Mouse (Mus musculus) hindbrain, embryonic 13.5 days (tissue): Measurements from ENCODE around the gene Zfp607b. TPM values are rescaled to one million over a fixed set of nuclear protein-coding genes. Genes with fewer than 3 reads are reported as not detected.

Source experiments
- ATAC-seq: fragments of 200-750 bp; cut with Nextera tagmentation; 2 replicates; pipeline ENCODE4 v1.8.0; 2017; ENCODE audit warnings: moderate TSS enrichment; ENCODE audit not compliant: low FRiP score
- H3K27ac ChIP-seq: fragments of 300-500 bp; sonication (generic); 2 replicates; pipeline ENCODE4 v1.5.1; 2015; ENCODE audit warnings: inconsistent platforms, mild to moderate bottlenecking, moderate library complexity
- H3K27me3 ChIP-seq: fragments of 300-500 bp; sonication (generic); 2 replicates; pipeline ENCODE4 v1.6.1; 2015; ENCODE audit warnings: mild to moderate bottlenecking, inconsistent platforms
- H3K36me3 ChIP-seq: fragments of 300-500 bp; sonication (generic); 2 replicates; pipeline ENCODE4 v1.6.1; 2015; ENCODE audit warnings: mild to moderate bottlenecking, inconsistent platforms
- H3K4me1 ChIP-seq: fragments of 300-500 bp; sonication (generic); replicated peaks from 2 replicates; pipeline ENCODE4 v1.6.1; 2015; ENCODE audit warnings: inconsistent platforms
- H3K4me2 ChIP-seq: fragments of 300-500 bp; sonication (generic); 2 replicates; pipeline ENCODE4 v1.6.1; 2015; ENCODE audit warnings: inconsistent platforms, mild to moderate bottlenecking, moderate library complexity
- H3K4me3 ChIP-seq: fragments of 300-500 bp; sonication (generic); 2 replicates; pipeline ENCODE4 v1.5.1; 2015; ENCODE audit warnings: mild to moderate bottlenecking, inconsistent platforms
- H3K9ac ChIP-seq: fragments of 300-500 bp; sonication (generic); 2 replicates; pipeline ENCODE4 v1.6.1; 2015; ENCODE audit warnings: mild to moderate bottlenecking, inconsistent platforms
- H3K9me3 ChIP-seq: fragments of 300-500 bp; sonication (generic); 2 replicates; pipeline ENCODE4 v1.6.1; 2016; ENCODE audit warnings: inconsistent platforms
- WGBS: fragments of 180-500 bp; shearing (Covaris S2); methylation state at CpG from one replicate; pipeline ENCODE4 v1.1.7; 2015; 5-methylcytosine and 5-hydroxymethylcytosine counted together
- polyA plus RNA-seq: library from polyadenylated mRNA; unstranded; fragments of >200 nt; fragmentation: Nextera tagmentation; extraction: Ambion mirVana; gene quantifications from 2 replicates; pipeline ENCODE4 v1.2.1, GENCODE M21; 2015

The Zfp607b gene
- 10.8 and 12.1 TPM in 2 replicates for polyA plus RNA-seq

GRCm38 (mm10) chr7:27688815-27689612 is at the start of gene Zfp607b:
Gene Zfp607b (plus strand): TSS chr7:27689340.
- H3K27ac ChIP-seq, result peak within 1 kb of the TSS; percentile 88
- peak within 1 kb of the TSS; percentile 50 for H3K4me3 ChIP-seq
- H3K36me3 ChIP-seq, result 0 out of 2 replicates have a peak, but pooled peaks cover 2% of the 10 kb centered on the region
- H3K9ac ChIP-seq, result peak within 1 kb of the TSS; percentile 79
- under 1% methylated on average over 19 of the region's 19 CpGs for WGBS
- peak within 1 kb of the TSS; percentile 76 for H3K4me2 ChIP-seq
- no peaks in the 10 kb centered on the region for H3K9me3 ChIP-seq
- peaks cover 2% of the 10 kb centered on the region; the same call in 1 of the 2 replicates for H3K27me3 ChIP-seq
- peak; percentile 98 for ATAC-seq
- H3K4me1 ChIP-seq, result peaks cover 18% of the 10 kb centered on the region

GRCm38 (mm10) chr7:27644471-27644870 is 44.7 kb upstream of the Zfp607b start:
- peaks cover 5% of the 10 kb centered on the region for H3K36me3 ChIP-seq
- H3K4me1 ChIP-seq, result 0 out of 2 replicates have a peak, but pooled peaks cover 2% of the 10 kb centered on the region
- WGBS, result 64% methylated on average over 1 of the region's 1 CpGs
- H3K9ac ChIP-seq, result no peak overlapping the region
- no peak overlapping the region for H3K27ac ChIP-seq
- H3K4me2 ChIP-seq, result no peak overlapping the region
- ATAC-seq, result no peak
- no peaks in the 10 kb centered on the region for H3K27me3 ChIP-seq
- no peaks in the 10 kb centered on the region for H3K9me3 ChIP-seq
- H3K4me3 ChIP-seq, result no peak overlapping the region

GRCm38 (mm10) chr7:27646516-27646915 is 42.6 kb upstream of the Zfp607b start:
- H3K36me3 ChIP-seq, result no peaks in the 10 kb centered on the region
- 83% methylated on average over 7 of the region's 7 CpGs for WGBS
- ATAC-seq, result no peak

GRCm38 (mm10) chr7:27647281-27648002 is 41.7 kb upstream of the Zfp607b start:
- Histone ChIP-seq H3K4me3 (no peak overlapping the region), H3K27me3 (0 out of 2 replicates have a peak, but pooled peaks cover 5% of the 10 kb centered on the region), H3K9ac (no peak overlapping the region), H3K36me3 (no peaks in the 10 kb centered on the region), H3K4me1 (peaks cover 2% of the 10 kb centered on the region; the same call in 1 of the 2 replicates), H3K27ac (no peak overlapping the region), H3K4me2 (no peak overlapping the region), H3K9me3 (no peaks in the 10 kb centered on the region)
- 82% methylated on average over 6 of the region's 6 CpGs for WGBS
- no peak for ATAC-seq

More at GRCm38 (mm10) chr7:27646516-27646915, 42.6 kb upstream of the Zfp607b start:
- H3K27me3 ChIP-seq, result 0 out of 2 replicates have a peak, but pooled peaks cover 1% of the 10 kb centered on the region
- H3K4me1 ChIP-seq, result 0 out of 2 replicates have a peak, but pooled peaks cover 2% of the 10 kb centered on the region
- H3K9me3 ChIP-seq, result no peaks in the 10 kb centered on the region
- H3K9ac ChIP-seq, result no peak overlapping the region
- H3K4me2 ChIP-seq, result no peak overlapping the region
- no peak overlapping the region for H3K27ac ChIP-seq
- H3K4me3 ChIP-seq, result no peak overlapping the region

- WGBS, result 90% methylated on average over 11 of the region's 11 CpGs
- no peak overlapping the region for H3K4me2 ChIP-seq
- no peak for ATAC-seq
- H3K36me3 ChIP-seq, result no peaks in the 10 kb centered on the region
- peaks cover 14% of the 10 kb centered on the region for H3K27me3 ChIP-seq
- H3K4me1 ChIP-seq, result peaks cover 17% of the 10 kb centered on the region
- H3K4me3 ChIP-seq, result no peak overlapping the region
- H3K27ac ChIP-seq, result no peak overlapping the region
- H3K9ac ChIP-seq, result no peak overlapping the region
- no peaks in the 10 kb centered on the region for H3K9me3 ChIP-seq
Observed at GRCm38 (mm10) chr7:27649723-27650122, 39.4 kb upstream of the Zfp607b start.

- no peak overlapping the region for H3K4me2 ChIP-seq
- peaks cover 26% of the 10 kb centered on the region for H3K27me3 ChIP-seq
- 7% methylated on average over 10 of the region's 10 CpGs for WGBS
- H3K36me3 ChIP-seq, result peaks cover 5% of the 10 kb centered on the region
- H3K9me3 ChIP-seq, result no peaks in the 10 kb centered on the region
- H3K4me1 ChIP-seq, result peaks cover 29% of the 10 kb centered on the region
- no peak overlapping the region for H3K27ac ChIP-seq
- no peak for ATAC-seq
- no peak overlapping the region for H3K9ac ChIP-seq
- H3K4me3 ChIP-seq, result no peak overlapping the region
Observed at GRCm38 (mm10) chr7:27650949-27651348, 38.2 kb upstream of the Zfp607b start.

- peaks cover 47% of the 10 kb centered on the region for H3K27me3 ChIP-seq
- peaks cover 31% of the 10 kb centered on the region for H3K4me1 ChIP-seq
- peaks cover 34% of the 10 kb centered on the region for H3K36me3 ChIP-seq
- H3K9ac ChIP-seq, result peak within 1 kb of the TSS; percentile 89
- peak; percentile 76 for ATAC-seq
- no peaks in the 10 kb centered on the region for H3K9me3 ChIP-seq
- H3K27ac ChIP-seq, result peak within 1 kb of the TSS; percentile 96
- WGBS, result 1% methylated on average over 61 of the region's 62 CpGs
- H3K4me3 ChIP-seq, result peak within 1 kb of the TSS; percentile 67
- H3K4me2 ChIP-seq, result peak within 1 kb of the TSS; percentile 76
Observed at GRCm38 (mm10) chr7:27653681-27654437, 35.3 kb upstream of the Zfp607b start, which contains the start of gene Ttc9b. Gene Ttc9b (plus strand): TSS chr7:27653915.

- Histone ChIP-seq H3K9me3 (no peaks in the 10 kb centered on the region), H3K27ac (peak overlapping the region; percentile 96), H3K4me1 (peaks cover 31% of the 10 kb centered on the region), H3K9ac (peak overlapping the region; percentile 89), H3K27me3 (peaks cover 51% of the 10 kb centered on the region), H3K36me3 (peaks cover 43% of the 10 kb centered on the region), H3K4me3 (peak overlapping the region; percentile 67), H3K4me2 (peak overlapping the region; percentile 76)
- WGBS, result 62% methylated on average over 20 of the region's 20 CpGs
- ATAC-seq, result peak; percentile 3; the same call in 1 of the 2 replicates
Observed at GRCm38 (mm10) chr7:27654607-27655276, 34.4 kb upstream of the Zfp607b start.

GRCm38 (mm10) chr7:27655545-27655944 is 33.6 kb upstream of the Zfp607b start:
- ATAC-seq, result no peak
- H3K4me1 ChIP-seq, result peaks cover 31% of the 10 kb centered on the region
- whole genome bisulfite sequencing, result 84% methylated on average over 11 of the region's 11 CpGs
- H3K9me3 ChIP-seq, result no peaks in the 10 kb centered on the region
- H3K4me3 ChIP-seq, result no peak overlapping the region
- no peak overlapping the region for H3K27ac ChIP-seq
- no peak overlapping the region for H3K9ac ChIP-seq
- peaks cover 51% of the 10 kb centered on the region for H3K36me3 ChIP-seq
- H3K4me2 ChIP-seq, result peak overlapping the region; percentile 76; the same call in 1 of the 2 replicates
- H3K27me3 ChIP-seq, result peaks cover 51% of the 10 kb centered on the region

GRCm38 (mm10) chr7:27656600-27656999 is 32.5 kb upstream of the Zfp607b start:
- peak overlapping the region; percentile 39; the same call in 1 of the 2 replicates for H3K9ac ChIP-seq
- peaks cover 31% of the 10 kb centered on the region for H3K4me1 ChIP-seq
- WGBS, result 87% methylated on average over 16 of the region's 16 CpGs
- peaks cover 49% of the 10 kb centered on the region for H3K27me3 ChIP-seq
- no peak overlapping the region for H3K4me3 ChIP-seq
- ATAC-seq, result no peak
- peaks cover 61% of the 10 kb centered on the region for H3K36me3 ChIP-seq
- no peak overlapping the region for H3K27ac ChIP-seq
- H3K9me3 ChIP-seq, result no peaks in the 10 kb centered on the region
- no peak overlapping the region for H3K4me2 ChIP-seq

- Histone ChIP-seq H3K4me3 (no peak overlapping the region), H3K4me2 (no peak overlapping the region), H3K4me1 (peaks cover 26% of the 10 kb centered on the region), H3K36me3 (peaks cover 72% of the 10 kb centered on the region), H3K27me3 (peaks cover 42% of the 10 kb centered on the region), H3K9me3 (no peaks in the 10 kb centered on the region), H3K9ac (no peak overlapping the region), H3K27ac (no peak overlapping the region)
- no peak for ATAC-seq
- WGBS, result 28% methylated on average over 53 of the region's 53 CpGs
Observed at GRCm38 (mm10) chr7:27657824-27658395, 31.2 kb upstream of the Zfp607b start.
